Mouse (Mus musculus): ENCODE measurements at regions not wholly inside any gene's neighbourhood (a gene's known extent, or its start where the extent isn't known, plus 50 kb on each side); places are given as distances from the start of the nearest gene placed in this dataset.

- ATAC-seq (ENCODE audit: low FRiP score) (peak; percentile 84), DNase-seq (ENCODE audit: low spot score, missing footprints) (peak; percentile 98)
- Histone ChIP-seq H3K4me3 (ENCODE audit: low read depth, low read length) (no peak overlapping the region), H3K27me3 (ENCODE audit: control insufficient read depth, insufficient read depth, low read length) (peaks cover 69% of the 10 kb centered on the region), H3K9me3 (ENCODE audit: control insufficient read depth, low read length) (no peaks in the 10 kb centered on the region), H3K9ac (ENCODE audit: low read length) (no peak overlapping the region), H3K4me1 (ENCODE audit: control insufficient read depth, insufficient read depth, low read length) (peaks cover 55% of the 10 kb centered on the region), H3K4me2 (peak overlapping the region; percentile 22; the same call in 1 of the 2 replicates), H3K36me3 (ENCODE audit: control insufficient read depth, insufficient read depth, low read length) (no peaks in the 10 kb centered on the region), H3K27ac (ENCODE audit: low read depth, low read length) (peak overlapping the region; percentile 17)
- 1% methylated on average over 15 of the region's 15 CpGs for WGBS
These were observed 74.3 kb downstream of the Gadd45g start for GRCm38 (mm10) chr13:51920511-51921351.

DNA sequence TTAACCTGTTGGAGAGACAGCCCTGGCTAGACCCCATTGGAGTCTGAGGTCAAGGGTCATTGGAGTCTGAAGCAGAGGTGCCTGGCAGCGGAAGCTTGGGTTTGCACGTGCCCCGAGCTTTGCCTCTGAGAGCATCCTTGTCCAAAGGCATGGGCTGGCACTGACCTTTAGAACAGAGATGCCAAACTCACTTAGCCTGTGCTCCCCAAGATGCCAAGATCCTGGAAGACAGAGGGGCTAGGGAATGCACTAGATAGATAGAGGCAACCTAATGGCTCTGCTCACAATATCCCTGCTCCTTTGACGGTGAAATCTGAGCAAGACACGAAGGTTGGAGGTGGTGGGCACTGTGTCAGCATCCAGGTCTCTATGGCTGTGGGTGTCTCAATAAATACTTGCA lies 75.1 kb downstream of the Gadd45g start:
- Histone ChIP-seq H3K27me3 (ENCODE audit: control insufficient read depth, insufficient read depth, low read length) (peaks cover 63% of the 10 kb centered on the region), H3K9me3 (ENCODE audit: control insufficient read depth, low read length) (no peaks in the 10 kb centered on the region), H3K36me3 (ENCODE audit: control insufficient read depth, insufficient read depth, low read length) (no peaks in the 10 kb centered on the region), H3K4me1 (ENCODE audit: control insufficient read depth, insufficient read depth, low read length) (peaks cover 55% of the 10 kb centered on the region), H3K9ac (ENCODE audit: low read length) (no peak overlapping the region), H3K4me3 (ENCODE audit: low read depth, low read length) (no peak overlapping the region), H3K4me2 (no peak overlapping the region), H3K27ac (ENCODE audit: low read depth, low read length) (peak overlapping the region; percentile 17)
- WGBS, result 11% methylated on average over 5 of the region's 5 CpGs
- DNase-seq (ENCODE audit: low spot score, missing footprints), result peak; percentile 93
- ATAC-seq (ENCODE audit: low FRiP score), result no peak

DNA sequence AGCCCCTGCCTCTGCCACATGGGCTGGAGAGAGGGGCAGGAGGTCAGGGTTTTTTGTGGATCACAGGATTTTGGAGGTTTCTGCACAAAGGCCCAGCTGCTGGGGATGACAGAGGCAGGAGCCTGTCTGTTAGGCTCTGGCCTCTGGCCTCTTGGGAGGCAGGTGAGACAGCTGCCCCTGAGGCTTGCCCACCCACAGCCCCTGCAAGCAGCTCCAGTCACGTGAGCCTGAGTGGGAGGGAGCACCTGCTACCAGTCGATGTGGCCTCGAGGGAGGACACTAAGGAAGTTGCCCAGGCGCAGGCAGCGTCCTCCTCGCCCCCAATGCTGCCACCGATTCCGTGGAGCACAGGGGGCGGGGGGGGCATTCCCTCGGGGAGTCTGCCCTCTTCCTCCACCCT lies 80.3 kb downstream of the Gadd45g start:
- H3K9me3 ChIP-seq (ENCODE audit: control insufficient read depth, low read length), result no peaks in the 10 kb centered on the region
- DNase-seq (ENCODE audit: low spot score, missing footprints), result no peak
- no peak overlapping the region for H3K4me3 ChIP-seq (ENCODE audit: low read depth, low read length)
- no peak overlapping the region for H3K4me2 ChIP-seq
- WGBS, result 48% methylated on average over 10 of the region's 10 CpGs
- ATAC-seq (ENCODE audit: low FRiP score), result peak; percentile 73
- H3K36me3 ChIP-seq (ENCODE audit: control insufficient read depth, insufficient read depth, low read length), result no peaks in the 10 kb centered on the region
- peaks cover 16% of the 10 kb centered on the region for H3K4me1 ChIP-seq (ENCODE audit: control insufficient read depth, insufficient read depth, low read length)
- H3K9ac ChIP-seq (ENCODE audit: low read length), result no peak overlapping the region
- peaks cover 66% of the 10 kb centered on the region for H3K27me3 ChIP-seq (ENCODE audit: control insufficient read depth, insufficient read depth, low read length)
- no peak overlapping the region for H3K27ac ChIP-seq (ENCODE audit: low read depth, low read length)

GRCm38 (mm10) chr13:51929730-51930129 lies 83.3 kb downstream of the Gadd45g start:
- H3K27ac ChIP-seq (ENCODE audit: low read depth, low read length), result no peak overlapping the region
- no peaks in the 10 kb centered on the region for H3K9me3 ChIP-seq (ENCODE audit: control insufficient read depth, low read length)
- no peaks in the 10 kb centered on the region for H3K36me3 ChIP-seq (ENCODE audit: control insufficient read depth, insufficient read depth, low read length)
- no peak for DNase-seq (ENCODE audit: low spot score, missing footprints)
- no peak overlapping the region for H3K9ac ChIP-seq (ENCODE audit: low read length)
- H3K4me3 ChIP-seq (ENCODE audit: low read depth, low read length), result no peak overlapping the region
- no peak overlapping the region for H3K4me2 ChIP-seq
- peaks cover 39% of the 10 kb centered on the region for H3K27me3 ChIP-seq (ENCODE audit: control insufficient read depth, insufficient read depth, low read length)
- peaks cover 12% of the 10 kb centered on the region for H3K4me1 ChIP-seq (ENCODE audit: control insufficient read depth, insufficient read depth, low read length)
- ATAC-seq (ENCODE audit: low FRiP score), result no peak
- WGBS, result 59% methylated on average over 2 of the region's 2 CpGs

DNA sequence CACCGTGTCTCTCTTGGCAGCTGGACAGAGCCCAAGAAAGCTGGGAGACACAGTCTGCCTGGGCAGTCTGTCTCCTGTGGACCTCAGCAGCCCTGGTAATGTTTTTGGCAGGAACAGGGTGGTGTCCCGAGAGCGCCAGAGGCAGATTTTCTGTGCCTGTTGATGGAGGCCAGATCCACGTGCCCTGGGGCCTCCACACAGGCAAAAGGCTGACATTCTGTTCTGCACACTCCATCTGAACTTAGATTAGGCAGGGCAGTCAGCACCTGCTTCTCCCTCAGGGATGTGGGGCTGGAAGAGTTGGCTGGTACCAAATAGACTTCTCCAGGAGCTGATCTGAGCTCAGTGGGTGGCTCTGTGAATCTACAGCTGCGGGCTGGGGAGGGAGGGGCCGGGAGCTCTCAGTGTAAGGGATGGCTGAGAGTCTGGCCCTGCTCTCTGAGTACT lies 83.8 kb downstream of the Gadd45g start:
- Histone ChIP-seq H3K27ac (ENCODE audit: low read depth, low read length) (no peak overlapping the region), H3K9ac (ENCODE audit: low read length) (no peak overlapping the region), H3K4me2 (no peak overlapping the region), H3K4me1 (ENCODE audit: control insufficient read depth, insufficient read depth, low read length) (peaks cover 12% of the 10 kb centered on the region), H3K36me3 (ENCODE audit: control insufficient read depth, insufficient read depth, low read length) (no peaks in the 10 kb centered on the region), H3K27me3 (ENCODE audit: control insufficient read depth, insufficient read depth, low read length) (peaks cover 34% of the 10 kb centered on the region), H3K4me3 (ENCODE audit: low read depth, low read length) (no peak overlapping the region), H3K9me3 (ENCODE audit: control insufficient read depth, low read length) (no peaks in the 10 kb centered on the region)
- 47% methylated on average over 6 of the region's 6 CpGs for WGBS
- ATAC-seq (ENCODE audit: low FRiP score), result no peak
- no peak for DNase-seq (ENCODE audit: low spot score, missing footprints)

GRCm38 (mm10) chr13:51930931-51931330 lies 84.5 kb downstream of the Gadd45g start:
- 85% methylated on average over 3 of the region's 3 CpGs for WGBS
- ATAC-seq (ENCODE audit: low FRiP score), result no peak
- DNase-seq (ENCODE audit: low spot score, missing footprints), result no peak

DNA sequence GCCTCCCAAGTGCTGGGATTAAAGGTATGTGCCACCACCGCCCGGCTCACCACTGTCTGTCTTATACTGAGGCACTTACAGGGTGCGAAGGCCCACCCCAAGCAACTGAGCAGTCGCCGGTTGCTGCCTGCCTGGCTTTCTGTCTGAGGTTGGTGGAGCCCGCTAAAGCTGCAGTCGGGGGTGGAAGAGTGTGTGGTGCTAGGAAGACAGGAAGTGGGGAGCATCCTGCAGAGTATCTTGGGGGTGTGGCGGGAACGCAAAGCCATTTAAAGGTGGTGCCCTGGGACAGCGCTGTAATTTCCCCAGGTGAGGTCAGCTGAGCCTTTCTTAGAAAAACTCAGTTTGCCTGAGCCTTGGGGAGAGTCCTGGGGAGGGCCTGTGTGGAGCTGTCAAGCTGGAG lies 89.3 kb downstream of the Gadd45g start:
- ATAC-seq (ENCODE audit: low FRiP score) (no peak), DNase-seq (ENCODE audit: low spot score, missing footprints) (no peak)
- Histone ChIP-seq H3K27me3 (ENCODE audit: control insufficient read depth, insufficient read depth, low read length) (no peaks in the 10 kb centered on the region; the same call in none of the 2 replicates), H3K4me1 (ENCODE audit: control insufficient read depth, insufficient read depth, low read length) (no peaks in the 10 kb centered on the region), H3K4me2 (no peak overlapping the region), H3K9ac (ENCODE audit: low read length) (no peak overlapping the region), H3K4me3 (ENCODE audit: low read depth, low read length) (no peak overlapping the region), H3K27ac (ENCODE audit: low read depth, low read length) (no peak overlapping the region), H3K36me3 (ENCODE audit: control insufficient read depth, insufficient read depth, low read length) (no peaks in the 10 kb centered on the region), H3K9me3 (ENCODE audit: control insufficient read depth, low read length) (no peaks in the 10 kb centered on the region)
- 83% methylated on average over 10 of the region's 10 CpGs for WGBS

More at GRCm38 (mm10) chr13:51930931-51931330, 84.5 kb downstream of the Gadd45g start:
- H3K27ac ChIP-seq (ENCODE audit: low read depth, low read length), result no peak overlapping the region
- no peaks in the 10 kb centered on the region for H3K36me3 ChIP-seq (ENCODE audit: control insufficient read depth, insufficient read depth, low read length)
- peaks cover 12% of the 10 kb centered on the region for H3K4me1 ChIP-seq (ENCODE audit: control insufficient read depth, insufficient read depth, low read length)
- no peak overlapping the region for H3K4me3 ChIP-seq (ENCODE audit: low read depth, low read length)
- H3K9ac ChIP-seq (ENCODE audit: low read length), result no peak overlapping the region
- no peaks in the 10 kb centered on the region for H3K9me3 ChIP-seq (ENCODE audit: control insufficient read depth, low read length)
- peaks cover 29% of the 10 kb centered on the region for H3K27me3 ChIP-seq (ENCODE audit: control insufficient read depth, insufficient read depth, low read length)
- H3K4me2 ChIP-seq, result no peak overlapping the region

DNA sequence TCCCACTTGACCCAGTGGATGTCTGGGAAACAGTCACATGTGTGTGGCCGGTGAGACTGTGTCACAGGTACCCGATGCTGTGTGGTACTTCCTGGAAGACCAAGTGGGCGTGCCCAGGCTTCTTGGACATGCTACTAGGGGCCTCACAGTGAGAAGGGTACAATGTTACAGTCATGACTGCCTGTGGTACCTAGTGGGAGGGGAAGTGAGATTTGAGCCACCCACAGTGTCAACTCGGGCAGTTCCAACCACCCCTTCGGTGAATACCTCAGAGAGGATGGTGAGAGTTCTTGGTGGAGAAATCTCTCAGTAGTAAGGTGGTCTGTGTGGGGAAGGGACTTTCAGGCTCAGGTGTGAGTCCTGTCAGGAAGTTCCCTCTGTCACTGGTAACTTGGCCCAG lies 90.0 kb downstream of the Gadd45g start:
- WGBS, result 93% methylated on average over 5 of the region's 5 CpGs
- no peak overlapping the region for H3K4me2 ChIP-seq
- ATAC-seq (ENCODE audit: low FRiP score) (no peak), DNase-seq (ENCODE audit: low spot score, missing footprints) (no peak)
- no peak overlapping the region for H3K9ac ChIP-seq (ENCODE audit: low read length)
- H3K27ac ChIP-seq (ENCODE audit: low read depth, low read length), result no peak overlapping the region
- no peaks in the 10 kb centered on the region for H3K36me3 ChIP-seq (ENCODE audit: control insufficient read depth, insufficient read depth, low read length)
- no peaks in the 10 kb centered on the region; the same call in 1 of the 2 replicates for H3K27me3 ChIP-seq (ENCODE audit: control insufficient read depth, insufficient read depth, low read length)
- no peaks in the 10 kb centered on the region for H3K4me1 ChIP-seq (ENCODE audit: control insufficient read depth, insufficient read depth, low read length)
- H3K9me3 ChIP-seq (ENCODE audit: control insufficient read depth, low read length), result no peaks in the 10 kb centered on the region
- no peak overlapping the region for H3K4me3 ChIP-seq (ENCODE audit: low read depth, low read length)

DNA sequence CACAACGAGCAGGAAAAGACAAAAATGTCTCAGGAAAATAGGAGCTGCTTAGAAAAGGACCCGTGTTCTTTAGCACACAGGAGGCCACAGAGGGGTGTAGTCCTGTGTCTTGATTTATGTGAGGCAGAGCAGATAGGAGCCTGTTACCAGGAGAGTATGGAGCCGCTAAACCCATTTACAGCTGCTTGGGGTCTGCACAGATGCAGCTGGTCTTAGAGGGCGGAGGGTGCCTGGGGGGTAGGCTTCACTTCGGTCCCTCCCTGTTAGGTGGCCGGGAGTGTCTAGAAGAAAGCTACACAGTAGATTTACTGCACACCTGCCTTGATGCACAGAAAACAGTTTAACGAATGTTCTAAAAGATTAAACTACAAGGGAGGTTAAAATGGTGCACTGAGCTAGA lies 91.4 kb downstream of the Gadd45g start:
- H3K4me1 ChIP-seq (ENCODE audit: control insufficient read depth, insufficient read depth, low read length), result no peaks in the 10 kb centered on the region
- 84% methylated on average over 7 of the region's 7 CpGs for WGBS
- no peak overlapping the region for H3K9ac ChIP-seq (ENCODE audit: low read length)
- H3K27me3 ChIP-seq (ENCODE audit: control insufficient read depth, insufficient read depth, low read length), result no peaks in the 10 kb centered on the region; the same call in 1 of the 2 replicates
- no peak overlapping the region for H3K4me3 ChIP-seq (ENCODE audit: low read depth, low read length)
- H3K4me2 ChIP-seq, result no peak overlapping the region
- no peaks in the 10 kb centered on the region for H3K9me3 ChIP-seq (ENCODE audit: control insufficient read depth, low read length)
- no peak for DNase-seq (ENCODE audit: low spot score, missing footprints)
- no peak overlapping the region for H3K27ac ChIP-seq (ENCODE audit: low read depth, low read length)
- H3K36me3 ChIP-seq (ENCODE audit: control insufficient read depth, insufficient read depth, low read length), result no peaks in the 10 kb centered on the region
- no peak for ATAC-seq (ENCODE audit: low FRiP score)

Measured in midbrain, embryonic 11.5 days (tissue).